Mouse (Mus musculus) lung, postnatal 10 days (tissue): Measurements from ENCODE around the gene Rph3a.
A peak's percentile ranks its signal among the peaks of the same experiment; 100 is the strongest.

Source experiments
- DNase-seq: peaks from one replicate; pipeline ENCODE4 v3.0.0; 2021

The Rph3a gene

GRCm38 (mm10) chr5:121009811-121010569, at the start of gene Rph3a:
Gene Rph3a, minus strand, starts transcription at chr5:121010092.
- no peak for DNase-seq

GRCm38 (mm10) chr5:121058261-121058660, 48.4 kb upstream of the Rph3a start:
- DNase-seq: no peak

- DNase-seq: no peak
Measured at GRCm38 (mm10) chr5:121053886-121054285, 44.0 kb upstream of the Rph3a start.

GRCm38 (mm10) chr5:121041791-121042190, 31.9 kb upstream of the Rph3a start:
- DNase-seq: no peak

GRCm38 (mm10) chr5:121039465-121039864, 29.6 kb upstream of the Rph3a start:
- DNase-seq: no peak

GRCm38 (mm10) chr5:121030161-121030560, 20.3 kb upstream of the Rph3a start:
- DNase-seq: no peak

- DNase-seq: no peak
Measured at GRCm38 (mm10) chr5:121019505-121019904, 9.6 kb upstream of the Rph3a start.

- no peak for DNase-seq
Measured at GRCm38 (mm10) chr5:121017699-121018098, 7.8 kb upstream of the Rph3a start.

- no peak for DNase-seq
Measured at GRCm38 (mm10) chr5:121016405-121016804, 6.5 kb upstream of the Rph3a start.

- no peak for DNase-seq
Measured at GRCm38 (mm10) chr5:121014496-121014895, 4.6 kb upstream of the Rph3a start.

- DNase-seq: no peak
Measured at GRCm38 (mm10) chr5:121011962-121012361, 2.1 kb upstream of the Rph3a start.

- DNase-seq: peak; percentile 70
Measured at GRCm38 (mm10) chr5:121009406-121009805, 486 bp downstream of the Rph3a start.

GRCm38 (mm10) chr5:121008411-121009239, 1.3 kb downstream of the Rph3a start:
- no peak for DNase-seq

GRCm38 (mm10) chr5:121007563-121007962, 2.3 kb downstream of the Rph3a start:
- DNase-seq: no peak

GRCm38 (mm10) chr5:121007130-121007529, 2.8 kb downstream of the Rph3a start:
- DNase-seq: no peak

- DNase-seq: no peak
Measured at GRCm38 (mm10) chr5:121006176-121006575, 3.7 kb downstream of the Rph3a start.

GRCm38 (mm10) chr5:121003781-121004180, 6.1 kb downstream of the Rph3a start:
- DNase-seq: no peak

- DNase-seq: no peak
Measured at GRCm38 (mm10) chr5:120999573-120999972, 10.3 kb downstream of the Rph3a start.

GRCm38 (mm10) chr5:120988373-120988772, 21.5 kb downstream of the Rph3a start:
- DNase-seq: no peak

- no peak for DNase-seq
Measured at GRCm38 (mm10) chr5:120983029-120983428, 26.9 kb downstream of the Rph3a start.

- no peak for DNase-seq
Measured at GRCm38 (mm10) chr5:120981211-120981610, 28.7 kb downstream of the Rph3a start.

- DNase-seq: no peak
Measured at GRCm38 (mm10) chr5:120980116-120980515, 29.8 kb downstream of the Rph3a start.

GRCm38 (mm10) chr5:120976138-120976537, 33.8 kb downstream of the Rph3a start:
- no peak for DNase-seq

- DNase-seq: no peak
Measured at GRCm38 (mm10) chr5:120974522-120974921, 35.4 kb downstream of the Rph3a start.
